Mouse (Mus musculus): Measurements from ENCODE around the gene Mrpl50.
A peak's percentile ranks its signal among the peaks of the same experiment; 100 is the strongest.

The Mrpl50 gene

DNA sequence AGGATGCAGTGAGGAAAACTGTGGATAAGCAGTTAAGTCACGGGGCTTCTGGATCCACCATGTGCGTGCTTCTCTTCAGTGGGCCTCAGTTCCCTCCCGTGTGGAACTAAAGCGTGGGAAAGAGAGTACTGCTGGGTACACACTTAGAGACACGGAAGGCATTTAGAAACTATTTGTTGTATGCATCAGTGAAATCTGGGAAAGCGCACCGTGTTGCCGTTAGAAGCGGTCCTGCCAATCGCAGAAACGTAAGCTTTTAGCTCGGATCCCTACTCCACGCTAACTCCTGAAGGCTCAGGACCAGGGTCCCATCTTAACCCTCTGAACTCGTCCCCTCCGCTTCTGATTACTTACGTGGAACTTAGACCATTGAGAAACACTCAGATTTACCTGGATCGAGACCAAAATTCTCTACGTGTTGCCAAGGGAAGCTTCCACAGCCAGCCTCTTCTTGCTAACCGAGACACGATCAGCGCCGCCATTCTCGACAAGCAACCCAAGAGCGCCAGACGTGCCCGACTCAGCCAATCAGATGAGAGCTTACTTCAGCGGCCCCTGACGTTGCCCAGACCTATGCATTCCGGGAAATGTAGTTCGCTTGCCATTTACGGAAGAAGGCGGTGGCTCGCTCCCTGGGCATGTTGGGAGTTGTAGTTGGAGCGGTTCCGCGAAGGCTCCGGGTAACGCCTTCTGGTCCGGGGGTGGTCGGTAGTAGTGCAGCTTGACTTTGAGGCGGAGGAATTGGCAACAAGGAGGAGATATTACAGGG, at the start of gene Mrpl50, which contains the start of gene Zfp189:
Mrpl50 (minus strand) TSS at position 522 of the 769 bp plus-strand sequence.
Zfp189 (plus strand) TSS at position 605 of the 769 bp plus-strand sequence.
- DNase-seq (ENCODE audit: extremely low read depth, insufficient read length, low spot score) = peak; percentile 91

DNA sequence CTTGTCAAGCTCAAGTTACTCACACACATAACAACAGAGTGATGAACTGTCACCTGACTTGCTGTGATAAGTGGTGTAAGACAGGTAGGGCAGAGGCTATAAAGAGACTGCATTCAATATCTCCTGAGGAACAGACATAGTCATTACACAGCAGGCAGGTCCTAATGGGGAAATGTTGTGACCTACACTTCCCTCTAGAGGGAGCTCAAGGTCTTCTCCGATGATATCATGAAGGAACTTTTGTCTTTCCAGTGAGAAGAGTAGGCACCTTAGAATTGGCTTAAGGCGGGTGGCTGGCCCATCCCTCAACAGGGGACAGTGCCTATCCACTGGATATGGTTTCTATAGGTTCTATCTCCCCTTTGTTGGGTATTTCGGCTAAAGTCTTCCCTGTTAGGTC, 46.7 kb upstream of the Mrpl50 start:
- DNase-seq (ENCODE audit: extremely low read depth, insufficient read length, low spot score) = no peak

DNA sequence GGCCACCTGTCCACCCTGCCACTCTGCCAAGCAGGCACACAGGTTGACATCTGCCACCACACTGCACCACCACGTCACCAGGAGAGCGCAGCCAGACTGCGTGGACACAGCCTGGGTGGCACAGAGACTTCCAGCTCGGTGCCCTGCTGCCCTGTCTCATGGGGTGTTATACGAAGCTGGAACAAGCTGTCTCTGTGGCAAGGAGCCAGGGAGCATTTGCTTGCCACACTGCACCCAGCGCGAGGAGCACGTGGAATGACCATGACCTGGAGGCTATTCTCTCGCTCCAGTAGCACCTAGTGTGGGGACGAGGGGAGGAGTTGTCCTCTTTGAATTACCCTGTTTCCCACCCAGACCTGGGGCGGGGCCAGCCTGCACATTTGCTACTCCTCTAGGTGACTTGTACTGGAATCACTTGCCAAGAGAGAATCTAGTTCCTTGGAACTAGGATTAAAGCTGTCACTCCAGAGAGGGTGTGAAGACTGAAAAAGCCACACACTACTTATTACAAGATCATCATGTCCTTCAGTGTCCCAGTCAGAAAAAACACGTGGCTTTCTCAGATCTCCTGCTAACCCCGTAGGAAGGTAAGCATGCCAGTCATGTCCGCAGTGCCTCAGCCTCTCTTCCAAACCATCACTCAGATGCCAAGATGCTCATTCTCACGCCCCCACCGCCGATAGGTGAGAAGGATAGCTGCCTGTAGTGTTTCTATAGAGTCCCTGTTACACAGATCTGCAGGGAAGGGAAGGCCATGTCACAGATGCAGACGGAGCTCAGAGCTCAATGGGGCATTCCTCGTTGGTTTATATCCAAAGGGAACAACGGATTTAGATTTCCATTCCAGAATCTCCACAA, 39.3 kb upstream of the Mrpl50 start:
- DNase-seq (ENCODE audit: extremely low read depth, insufficient read length, low spot score) = peak; percentile 16

DNA sequence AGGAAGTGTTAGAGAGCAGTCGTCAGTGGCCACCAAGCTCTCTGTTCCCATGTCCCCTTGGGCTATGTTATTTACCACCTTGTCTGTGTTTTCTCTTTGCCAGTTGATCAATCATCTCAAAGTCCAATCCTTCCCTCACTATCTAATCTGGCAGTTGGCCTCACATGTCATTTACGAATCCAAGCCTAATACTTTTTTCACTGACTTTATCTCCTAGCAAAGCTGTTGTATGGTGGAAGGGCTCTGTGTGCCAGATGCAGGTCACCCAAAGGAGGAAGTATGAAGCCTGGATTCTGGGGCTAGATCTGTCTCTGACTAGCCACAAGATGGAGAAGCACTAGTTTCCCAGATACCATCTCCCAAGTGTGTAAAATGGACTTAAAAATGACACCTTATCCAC, 37.3 kb upstream of the Mrpl50 start:
- no peak for DNase-seq (ENCODE audit: extremely low read depth, insufficient read length, low spot score)

DNA sequence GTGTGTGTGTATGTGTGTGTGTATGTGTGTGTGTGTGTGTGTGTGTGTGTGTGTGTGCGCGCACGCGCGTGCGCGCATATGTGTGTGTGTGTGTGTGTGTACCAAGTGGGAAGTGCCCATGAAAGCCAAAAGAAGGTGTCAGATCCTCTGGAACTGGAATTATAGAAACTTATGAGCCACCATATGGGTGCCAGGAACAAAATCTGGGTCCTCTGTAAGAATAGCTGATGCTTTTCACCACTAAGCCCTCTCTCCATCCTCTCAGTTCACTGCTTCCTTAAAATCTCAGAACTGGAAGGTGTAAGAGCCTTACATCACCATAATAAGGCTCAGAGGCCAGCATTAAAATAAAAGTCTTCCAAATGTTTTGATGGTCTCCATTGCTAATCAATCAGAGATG, 36.5 kb upstream of the Mrpl50 start:
- DNase-seq (ENCODE audit: extremely low read depth, insufficient read length, low spot score) = no peak

DNA sequence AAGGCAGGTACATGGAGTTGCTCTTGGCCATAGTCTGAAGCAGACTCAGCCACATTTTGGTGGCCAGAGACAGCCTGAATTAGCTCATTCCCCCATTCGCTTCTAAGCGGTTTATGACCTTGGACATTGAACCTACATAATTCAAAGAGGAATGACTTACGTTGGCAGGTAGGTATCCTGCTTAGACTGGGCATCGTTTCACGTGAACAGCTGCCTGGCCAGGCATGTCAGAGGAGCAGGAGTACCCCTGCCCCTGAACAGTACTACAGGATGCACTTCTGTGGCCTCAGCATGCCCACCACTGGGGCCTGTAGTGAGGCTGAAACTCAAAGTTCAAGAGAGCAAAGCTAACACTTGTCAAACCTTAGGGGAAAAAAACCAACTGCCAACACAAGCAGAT, 32.5 kb upstream of the Mrpl50 start:
- DNase-seq (ENCODE audit: extremely low read depth, insufficient read length, low spot score) = no peak

DNA sequence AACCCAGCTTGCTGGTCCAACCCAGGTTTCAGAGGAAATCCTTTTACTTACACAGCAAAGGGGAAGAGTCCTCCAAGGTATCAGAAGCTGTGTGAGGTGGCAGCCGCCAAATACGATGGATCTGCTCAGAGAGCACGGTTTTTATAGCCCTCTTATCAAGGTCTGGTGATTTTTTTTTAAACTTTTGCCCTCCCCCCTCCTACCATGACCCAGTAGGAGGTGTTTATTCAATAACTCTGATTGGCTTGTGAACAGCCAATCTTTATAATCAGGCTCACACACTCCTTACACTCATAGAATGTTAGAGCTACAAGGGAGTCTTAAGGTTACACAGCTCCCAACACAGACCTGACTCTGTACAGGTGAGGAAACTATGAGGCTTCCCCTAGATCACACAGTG, 28.5 kb upstream of the Mrpl50 start, which contains the start of gene Aldob:
Aldob (minus strand) TSS at position 164 of the 400 bp plus-strand sequence.
- no peak for DNase-seq (ENCODE audit: extremely low read depth, insufficient read length, low spot score)

DNA sequence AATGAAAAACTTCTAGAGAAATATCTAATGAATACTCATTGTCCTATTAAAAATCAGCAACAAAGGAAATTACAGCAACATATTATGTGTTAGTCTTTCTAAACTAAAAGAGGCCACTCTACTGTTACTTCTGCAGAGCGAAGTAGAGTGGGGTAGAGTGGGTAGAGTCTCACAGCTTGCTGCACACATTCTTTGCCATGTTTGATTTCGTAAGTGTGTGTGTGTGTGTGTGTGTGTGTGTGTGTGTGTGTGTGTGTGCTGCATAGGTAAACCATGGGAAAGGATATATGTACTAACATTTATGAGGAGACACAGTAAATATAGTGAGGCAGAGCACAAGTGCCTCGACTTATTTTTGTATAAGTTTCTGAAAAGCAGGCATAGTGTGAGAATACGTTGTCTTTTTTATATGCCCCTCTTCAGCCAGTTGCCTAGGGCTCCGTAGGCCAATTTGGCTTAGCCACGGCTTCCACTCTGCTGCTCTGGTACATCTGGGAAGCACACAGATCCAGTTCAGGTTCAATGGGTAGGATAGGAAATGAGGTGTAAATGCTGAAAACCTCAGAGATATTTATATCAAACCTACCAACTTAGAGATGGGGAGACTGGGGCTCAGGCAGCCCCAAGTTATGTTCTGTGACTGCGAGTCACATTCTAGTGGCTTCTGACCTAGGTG, 26.8 kb upstream of the Mrpl50 start:
- DNase-seq (ENCODE audit: extremely low read depth, insufficient read length, low spot score) = no peak

DNA sequence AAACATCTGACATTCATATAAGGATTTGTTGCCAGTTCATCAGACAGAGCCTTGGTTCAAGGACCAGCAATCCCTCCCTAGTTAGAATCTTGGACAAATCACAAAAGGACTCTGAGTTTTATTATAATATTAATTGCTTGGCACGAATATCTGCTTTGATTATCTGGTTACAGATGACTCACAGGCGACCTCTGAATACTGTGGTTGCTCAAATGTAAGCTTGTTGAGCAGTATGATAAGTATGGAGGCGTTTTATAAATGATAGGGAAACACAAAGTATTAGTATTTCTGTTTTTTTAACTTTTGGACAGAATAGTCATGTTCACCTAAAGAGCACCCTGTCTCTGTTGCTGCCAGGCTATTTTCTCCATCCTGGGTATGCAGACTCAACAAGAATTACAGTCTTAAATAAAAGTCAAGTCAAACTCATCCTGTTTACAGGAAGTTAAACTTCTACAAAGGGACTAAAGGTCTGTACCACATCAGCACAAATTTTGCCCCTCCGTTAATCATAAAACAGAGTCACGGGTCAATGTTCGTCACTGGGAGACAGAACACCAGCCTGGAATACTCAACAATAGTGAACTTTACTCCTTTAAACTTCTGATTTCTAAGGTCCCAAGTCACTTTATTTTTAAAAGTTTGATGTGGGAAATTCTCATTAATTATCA, 26.1 kb upstream of the Mrpl50 start:
- no peak for DNase-seq (ENCODE audit: extremely low read depth, insufficient read length, low spot score)

DNA sequence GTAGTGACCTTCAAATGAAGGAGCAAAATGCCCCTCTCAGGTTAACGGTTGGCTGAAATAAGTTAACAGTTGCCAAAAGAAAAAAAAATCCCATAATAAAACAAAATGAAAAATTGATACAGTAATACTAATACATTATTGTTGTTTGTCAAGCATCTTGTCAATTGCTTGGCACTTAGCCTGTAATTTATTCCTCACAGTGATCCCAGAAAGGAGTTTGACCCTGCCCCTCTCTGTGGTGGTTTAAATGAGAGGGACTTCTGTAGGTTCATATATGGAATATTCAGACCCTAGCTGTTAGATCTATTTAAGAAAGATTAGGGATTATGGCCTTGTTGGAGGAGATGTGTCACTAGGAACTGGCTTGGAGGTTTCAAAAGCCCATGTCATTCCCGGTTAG, 25.1 kb upstream of the Mrpl50 start:
- DNase-seq (ENCODE audit: extremely low read depth, insufficient read length, low spot score) = no peak

DNA sequence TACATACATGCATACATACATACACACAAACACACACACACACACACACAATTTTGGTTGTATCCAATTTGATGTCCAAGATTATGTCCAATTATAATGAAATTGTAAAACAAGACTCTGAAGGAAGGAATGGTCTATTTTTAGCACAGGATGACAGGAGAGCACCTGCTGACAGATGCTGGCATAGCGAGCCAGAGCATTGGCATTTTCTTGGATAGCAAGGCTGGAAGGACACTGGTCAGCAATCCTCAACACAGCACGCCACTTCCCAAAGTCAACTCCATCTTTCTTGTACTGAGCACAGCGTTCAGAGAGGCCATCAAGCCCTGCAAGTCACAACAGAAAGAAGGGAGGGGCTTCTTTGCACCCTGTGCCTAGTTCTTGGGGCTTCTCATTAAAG, 20.1 kb upstream of the Mrpl50 start:
- no peak for DNase-seq (ENCODE audit: extremely low read depth, insufficient read length, low spot score)

DNA sequence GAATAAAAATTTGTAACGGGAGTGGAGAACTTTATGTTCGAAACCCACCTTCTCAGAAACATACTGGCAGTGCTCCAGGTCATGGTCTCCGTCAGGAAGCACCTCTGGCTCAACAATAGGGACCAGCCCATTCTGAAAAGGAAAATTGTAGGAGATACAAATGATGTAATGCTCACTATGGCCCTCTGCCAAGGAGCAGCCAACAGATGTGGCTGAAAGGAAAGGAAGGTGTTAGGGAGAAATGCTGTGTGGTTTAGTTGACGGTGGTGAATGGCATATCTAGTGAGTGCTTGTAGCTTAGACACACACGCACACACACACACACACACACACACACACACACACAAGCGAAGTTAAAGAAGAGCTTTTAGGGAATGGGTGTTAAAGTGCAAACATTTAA, 18.8 kb upstream of the Mrpl50 start:
- DNase-seq (ENCODE audit: extremely low read depth, insufficient read length, low spot score) = no peak

DNA sequence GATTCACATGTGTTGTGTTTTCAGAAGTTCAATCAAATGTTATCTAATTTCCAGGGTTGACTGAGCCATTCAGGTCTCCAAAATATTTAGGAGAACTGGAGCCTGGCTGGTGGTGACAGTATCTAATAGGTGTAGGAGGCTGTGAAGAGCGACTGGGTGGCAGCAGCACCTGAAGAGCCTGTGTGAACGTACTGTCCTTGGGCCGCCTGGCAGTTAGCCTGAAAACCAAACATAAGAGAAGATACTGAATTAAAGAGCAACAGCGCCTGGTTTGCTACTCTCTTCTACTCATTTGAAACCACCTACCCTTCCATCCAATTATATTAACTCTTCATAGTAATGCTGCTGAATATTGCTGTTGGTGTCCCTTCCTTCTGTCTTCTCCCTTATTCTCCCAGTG, 15.8 kb upstream of the Mrpl50 start:
- DNase-seq (ENCODE audit: extremely low read depth, insufficient read length, low spot score) = no peak

DNA sequence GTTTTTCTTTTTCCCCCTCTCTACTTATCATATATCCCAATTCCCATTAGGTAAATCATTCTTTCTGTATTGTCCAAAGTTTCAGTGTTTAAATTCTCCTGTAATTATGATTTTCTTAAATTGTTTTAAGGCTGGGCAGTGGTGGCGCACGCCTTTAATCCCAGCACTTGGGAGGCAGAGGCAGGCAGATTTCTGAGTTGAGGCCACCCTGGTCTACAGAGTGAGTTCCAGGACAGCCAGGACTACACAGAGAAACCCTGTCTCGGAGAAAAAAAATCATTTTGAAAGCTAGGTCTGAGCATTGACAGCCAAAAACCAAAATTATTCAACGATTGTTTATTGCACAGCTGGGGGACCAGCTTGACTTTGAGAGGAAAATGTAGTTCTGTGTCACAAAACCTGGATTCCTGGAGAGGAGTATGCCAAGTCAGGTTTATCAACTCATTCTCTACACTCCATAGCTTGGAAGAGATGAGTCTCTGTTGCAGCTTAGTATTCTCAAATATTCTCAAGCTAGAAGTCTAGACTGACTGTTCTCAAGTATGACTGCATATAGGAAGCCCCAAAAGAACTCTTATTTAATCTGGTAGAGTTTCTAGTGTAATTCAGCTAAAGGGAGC, 14.9 kb upstream of the Mrpl50 start:
- no peak for DNase-seq (ENCODE audit: extremely low read depth, insufficient read length, low spot score)

DNA sequence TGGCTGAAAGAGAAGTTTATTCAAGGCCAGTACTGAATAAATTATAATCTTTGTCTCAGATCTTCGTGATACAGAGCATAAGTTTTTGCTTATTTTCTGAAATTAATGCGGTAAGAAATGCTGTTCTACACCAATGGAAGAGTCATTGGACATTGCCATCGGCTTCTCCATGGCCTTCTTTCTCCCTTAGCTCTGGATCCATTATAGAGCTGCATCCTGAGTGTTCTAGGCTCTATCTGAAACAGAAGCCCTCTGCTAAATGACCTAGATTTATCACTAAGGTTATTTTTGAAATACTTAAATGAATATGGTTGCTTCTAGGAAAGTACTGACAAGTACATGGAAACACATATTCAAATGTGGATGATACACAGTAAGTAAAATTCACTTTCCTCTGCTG, 14.1 kb upstream of the Mrpl50 start:
- DNase-seq (ENCODE audit: extremely low read depth, insufficient read length, low spot score) = no peak

DNA sequence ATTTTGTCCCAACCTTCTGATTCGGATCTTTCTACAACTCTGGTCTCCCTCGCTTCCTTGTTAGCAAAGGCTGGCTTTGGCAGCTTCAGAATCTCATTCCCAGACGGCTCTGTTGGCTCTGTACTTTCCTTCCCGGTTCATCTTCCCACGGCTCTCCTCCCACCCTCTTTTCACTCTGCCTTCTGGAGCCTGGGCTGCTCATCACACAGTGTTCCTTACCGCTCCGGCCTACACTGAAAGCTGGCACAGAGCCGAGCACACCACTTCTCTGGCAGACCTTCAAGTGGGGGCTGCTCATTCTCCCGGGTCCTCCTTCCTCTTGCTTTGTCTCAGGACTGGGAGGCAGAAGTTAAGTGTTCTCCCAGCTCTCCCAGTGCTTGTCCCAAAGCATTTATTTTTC, 1.7 kb upstream of the Mrpl50 start:
- no peak for DNase-seq (ENCODE audit: extremely low read depth, insufficient read length, low spot score)

DNA sequence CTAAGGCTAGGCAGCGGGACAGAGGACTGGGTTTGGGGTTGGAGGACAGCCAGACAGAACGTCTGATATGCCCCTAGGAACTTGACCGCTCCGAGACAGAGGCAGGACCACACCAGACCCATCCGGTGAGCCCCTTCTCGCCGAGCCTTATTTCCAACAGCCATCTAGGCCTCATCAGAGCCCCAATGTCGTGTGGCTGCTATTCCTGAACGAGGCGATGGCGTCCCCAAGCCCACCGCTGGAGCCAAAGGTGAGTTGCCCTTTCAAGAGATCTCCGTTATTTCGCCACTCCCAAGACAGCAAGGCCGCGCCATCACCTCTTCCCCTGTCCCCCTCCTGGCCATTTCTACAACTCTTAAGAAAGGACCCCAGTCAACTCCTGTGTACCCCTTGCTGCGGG, 453 bp upstream of the Mrpl50 start:
- no peak for DNase-seq (ENCODE audit: extremely low read depth, insufficient read length, low spot score)

DNA sequence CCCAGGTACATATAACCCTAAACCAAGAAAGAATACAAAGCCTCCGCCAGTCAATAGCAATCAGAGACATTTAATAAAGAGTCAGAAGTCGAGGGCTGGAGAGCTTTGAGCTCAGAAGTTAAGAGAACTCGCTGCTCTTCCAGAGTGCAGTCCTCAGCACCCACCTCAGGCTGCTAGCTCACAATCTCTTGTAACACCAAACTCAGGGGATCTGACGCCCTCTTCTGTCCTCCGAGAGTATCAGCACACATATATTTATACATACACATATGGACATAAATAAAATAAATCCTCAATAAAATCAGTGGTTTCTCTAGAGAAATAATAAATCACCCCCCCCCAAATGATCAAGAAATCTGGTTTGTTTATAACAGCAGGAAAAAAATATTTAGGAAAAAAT, 1.4 kb downstream of the Mrpl50 start:
- no peak for DNase-seq (ENCODE audit: extremely low read depth, insufficient read length, low spot score)

DNA sequence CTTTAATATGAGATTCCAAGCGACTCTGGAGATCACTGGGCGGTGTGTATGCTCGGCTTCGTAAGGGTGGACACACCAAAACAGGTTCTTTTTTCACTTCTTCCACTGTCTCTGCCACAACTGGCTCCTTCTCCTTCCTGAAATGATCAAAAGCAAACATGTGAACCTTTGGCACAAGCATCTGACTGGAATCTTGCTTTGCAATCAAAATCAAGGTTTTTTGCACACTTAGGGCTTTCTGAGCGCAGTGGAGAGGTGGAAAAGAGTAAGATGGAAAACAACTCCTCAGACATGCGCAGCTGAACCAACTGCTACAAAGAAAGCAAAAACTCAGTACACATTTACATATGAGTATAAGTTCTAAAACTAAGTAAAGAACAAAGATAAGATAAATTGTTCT, 6.5 kb downstream of the Mrpl50 start:
- DNase-seq (ENCODE audit: extremely low read depth, insufficient read length, low spot score) = no peak

DNA sequence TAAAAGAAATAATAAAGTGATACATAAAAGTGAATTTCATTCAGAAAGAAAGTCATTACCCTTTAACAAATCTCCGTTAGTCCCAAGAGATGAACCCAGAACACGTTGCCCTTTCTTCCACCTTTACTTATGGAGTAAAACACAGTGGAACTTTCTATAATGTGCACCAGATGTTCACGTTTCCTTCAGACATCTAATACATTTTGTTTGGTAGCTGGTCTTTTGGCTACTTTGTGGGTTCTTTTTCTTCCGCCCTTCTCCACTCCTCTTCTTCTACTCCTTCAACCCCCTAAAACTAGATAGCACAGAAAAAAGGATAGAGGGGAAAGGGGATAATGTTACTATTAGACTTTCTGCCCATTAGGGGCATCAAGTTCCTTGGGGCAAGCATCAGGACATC, 8.3 kb downstream of the Mrpl50 start:
- no peak for DNase-seq (ENCODE audit: extremely low read depth, insufficient read length, low spot score)

Data from 3134 (cell line).